Mouse (Mus musculus) C2C12 (cell line): ENCODE results near the gene Fbxl17. TPM values are rescaled to one million over a fixed set of nuclear protein-coding genes. Genes with fewer than 3 reads are reported as not detected.

Experiments used
- H3K27me3 ChIP-seq: one replicate; pipeline ENCODE4 v1.6.1; 2011; ENCODE audit not compliant: control insufficient read depth, insufficient read depth, insufficient read length
- H3K36me3 ChIP-seq: one replicate; pipeline ENCODE4 v1.6.1; 2011; ENCODE audit not compliant: control insufficient read depth, insufficient read depth
- H3K4me3 ChIP-seq: one replicate; pipeline ENCODE4 v1.5.1; 2011; ENCODE audit warnings: mild to moderate bottlenecking, control low read depth; ENCODE audit not compliant: poor library complexity, insufficient read depth, severe bottlenecking
- H3K79me2 ChIP-seq: one replicate; pipeline ENCODE4 v1.6.1; 2011; ENCODE audit not compliant: control insufficient read depth, insufficient read depth
- H3K79me3 ChIP-seq: one replicate; pipeline ENCODE4 v1.6.1; 2011; ENCODE audit warnings: low read depth, control low read depth
- H3ac ChIP-seq: one replicate; pipeline ENCODE3; 2011; ENCODE audit warnings: low read depth; ENCODE audit not compliant: control insufficient read depth, insufficient read length
- CEBPB ChIP-seq: IDR thresholded peaks from one replicate; pipeline ENCODE4 v1.6.1; 2011; ENCODE audit warnings: low read depth, mild to moderate bottlenecking, control low read depth, moderate library complexity
- CTCF ChIP-seq: IDR thresholded peaks from one replicate; pipeline ENCODE4 v1.5.1; 2011; ENCODE audit not compliant: control insufficient read depth, insufficient read depth, insufficient read length
- FOSL1 ChIP-seq: IDR thresholded peaks from one replicate; pipeline ENCODE4 v1.8.0; 2011; ENCODE audit warnings: mild to moderate bottlenecking, low read length; ENCODE audit not compliant: poor library complexity, insufficient read depth, severe bottlenecking
- MAX ChIP-seq: IDR thresholded peaks from one replicate; pipeline ENCODE4 v1.6.1; 2011; ENCODE audit warnings: mild to moderate bottlenecking, control low read depth
- MYOD1 ChIP-seq: IDR thresholded peaks from one replicate; pipeline ENCODE4 v1.6.1; 2011; ENCODE audit warnings: low read depth; ENCODE audit not compliant: control insufficient read depth, insufficient read length
- MYOG ChIP-seq: IDR thresholded peaks from one replicate; pipeline ENCODE4 v1.6.1; 2011; ENCODE audit not compliant: control insufficient read depth, insufficient read length; ENCODE audit errors: extremely low read depth
- USF1 ChIP-seq: IDR thresholded peaks from one replicate; pipeline ENCODE4 v1.6.1; 2011; ENCODE audit warnings: low read depth, mild to moderate bottlenecking, control low read depth, moderate library complexity
- polyA plus RNA-seq: library from polyadenylated mRNA; unstranded; fragments of >200 nt; fragmentation: generic; extraction: Trizol; gene quantifications from one replicate; pipeline ENCODE4 v1.2.1, GENCODE M21; 2012; ENCODE audit warnings: missing spikeins

Gene Fbxl17
- polyA plus RNA-seq, 1 experiment, result 6.3 TPM

GRCm38 (mm10) chr17:63364605-63365004 is 135.2 kb downstream of the Fbxl17 start:
- no peak for TF ChIP-seq MYOG
- no peak for TF ChIP-seq USF1
- no peak for TF ChIP-seq CTCF
- no peak for TF ChIP-seq CEBPB
- no peak for TF ChIP-seq MYOD1
- TF ChIP-seq MAX, result no peak
- no peak for TF ChIP-seq FOSL1
- no peak overlapping the region for H3ac ChIP-seq
- no peak overlapping the region for H3K4me3 ChIP-seq
- no peaks in the 10 kb centered on the region for H3K36me3 ChIP-seq
- no peaks in the 10 kb centered on the region for H3K79me2 ChIP-seq
- no peaks in the 10 kb centered on the region for H3K27me3 ChIP-seq
- H3K79me3 ChIP-seq, result no peaks in the 10 kb centered on the region

GRCm38 (mm10) chr17:63362196-63362595 is 137.6 kb downstream of the Fbxl17 start:
- H3ac ChIP-seq, result no peak overlapping the region
- H3K36me3 ChIP-seq, result no peaks in the 10 kb centered on the region
- no peaks in the 10 kb centered on the region for H3K79me2 ChIP-seq
- no peaks in the 10 kb centered on the region for H3K79me3 ChIP-seq
- no peaks in the 10 kb centered on the region for H3K27me3 ChIP-seq
- no peak overlapping the region for H3K4me3 ChIP-seq
- TF ChIP-seq CEBPB (no peak), MYOG (no peak), FOSL1 (no peak), USF1 (no peak), MAX (no peak), CTCF (no peak), MYOD1 (no peak)

- TF ChIP-seq CTCF, result no peak
- TF ChIP-seq FOSL1, result no peak
- no peak for TF ChIP-seq USF1
- TF ChIP-seq MYOD1, result no peak
- H3K79me2 ChIP-seq, result no peaks in the 10 kb centered on the region
- no peaks in the 10 kb centered on the region for H3K27me3 ChIP-seq
- no peak overlapping the region for H3ac ChIP-seq
- no peak overlapping the region for H3K4me3 ChIP-seq
- H3K36me3 ChIP-seq, result no peaks in the 10 kb centered on the region
- no peaks in the 10 kb centered on the region for H3K79me3 ChIP-seq
Observed at GRCm38 (mm10) chr17:63361679-63362078, 138.1 kb downstream of the Fbxl17 start.

GRCm38 (mm10) chr17:63358837-63359236 is 141.0 kb downstream of the Fbxl17 start:
- peaks cover 6% of the 10 kb centered on the region for H3K36me3 ChIP-seq
- no peaks in the 10 kb centered on the region for H3K79me2 ChIP-seq
- no peaks in the 10 kb centered on the region for H3K27me3 ChIP-seq
- TF ChIP-seq USF1 (no peak), CEBPB (no peak), MYOD1 (no peak), MAX (no peak), FOSL1 (no peak), MYOG (no peak), CTCF (no peak)
- no peak overlapping the region for H3K4me3 ChIP-seq
- H3K79me3 ChIP-seq, result no peaks in the 10 kb centered on the region
- H3ac ChIP-seq, result no peak overlapping the region

GRCm38 (mm10) chr17:63356202-63356601 is 143.6 kb downstream of the Fbxl17 start:
- H3K4me3 ChIP-seq, result no peak overlapping the region
- H3K79me2 ChIP-seq, result no peaks in the 10 kb centered on the region
- no peak overlapping the region for H3ac ChIP-seq
- no peaks in the 10 kb centered on the region for H3K79me3 ChIP-seq
- H3K36me3 ChIP-seq, result peaks cover 6% of the 10 kb centered on the region
- H3K27me3 ChIP-seq, result no peaks in the 10 kb centered on the region
- peak; percentile 65 for TF ChIP-seq USF1
- no peak for TF ChIP-seq MAX
- TF ChIP-seq FOSL1, result no peak
- TF ChIP-seq MYOG, result no peak
- no peak for TF ChIP-seq MYOD1
- TF ChIP-seq CEBPB, result peak; percentile 64
- TF ChIP-seq CTCF, result no peak

GRCm38 (mm10) chr17:63352634-63353195 is 147.1 kb downstream of the Fbxl17 start:
- Histone ChIP-seq H3K79me3 (no peaks in the 10 kb centered on the region), H3K79me2 (no peaks in the 10 kb centered on the region), H3ac (no peak overlapping the region), H3K27me3 (no peaks in the 10 kb centered on the region), H3K4me3 (no peak overlapping the region), H3K36me3 (peaks cover 6% of the 10 kb centered on the region)
- TF ChIP-seq CTCF (no peak), MYOD1 (no peak), MYOG (no peak), MAX (no peak), CEBPB (no peak)
